Mouse (Mus musculus) left cerebral cortex, postnatal 25 days (tissue): ENCODE measurements at regions not wholly inside any gene's neighbourhood (a gene's known extent, or its start where the extent isn't known, plus 50 kb on each side); places are given as distances from the start of the nearest gene placed in this dataset.
A peak's percentile ranks its signal among the peaks of the same experiment; 100 is the strongest.

ENCODE experiments used
- DNase-seq, 2 experiments: peaks; one replicate each; pipeline ENCODE4 v3.0.0; 2022; ENCODE audit warnings: low spot score in 2 of 2, mixed read lengths in 1 of 2
- intact Hi-C: fragments of 180-260 bp; cut with DNase I; formaldehyde crosslinking; loops from one replicate; pipeline ENCODE4 v1.15.1; 2025

GRCm38 (mm10) chr2:166264756-166265155 is 109.3 kb upstream of the Sulf2 start:
- DNase-seq = no peak
- intact Hi-C loops = no loop called here

- DNase-seq = no peak
- intact Hi-C loops = no loop called here
These were observed 106.3 kb upstream of the Sulf2 start for GRCm38 (mm10) chr2:166261799-166262198.

GRCm38 (mm10) chr2:166261065-166261464 is 105.6 kb upstream of the Sulf2 start:
- intact Hi-C loops = no loop called here

GRCm38 (mm10) chr2:166258771-166259180 is 103.3 kb upstream of the Sulf2 start:
- no peak for DNase-seq
- intact Hi-C loops = no loop called here

More at GRCm38 (mm10) chr2:166261065-166261464, 105.6 kb upstream of the Sulf2 start:
- DNase-seq = peak; percentile 18 to 66

- no peak for DNase-seq
- intact Hi-C loops = no loop called here
These were observed 102.2 kb upstream of the Sulf2 start for GRCm38 (mm10) chr2:166257666-166258065.

GRCm38 (mm10) chr2:166256193-166256592 is 100.7 kb upstream of the Sulf2 start:
- DNase-seq = no peak
- intact Hi-C loops = no loop called here

- DNase-seq = no peak
These were observed 99.1 kb upstream of the Sulf2 start for GRCm38 (mm10) chr2:166254581-166254980.

GRCm38 (mm10) chr2:166252107-166252506 is 96.6 kb upstream of the Sulf2 start:
- DNase-seq = no peak
- intact Hi-C loops = no loop called here

More at GRCm38 (mm10) chr2:166254581-166254980, 99.1 kb upstream of the Sulf2 start:
- intact Hi-C loops = no loop called here

- DNase-seq = no peak
- intact Hi-C loops = no loop called here
These were observed 96.0 kb upstream of the Sulf2 start for GRCm38 (mm10) chr2:166251421-166251820.

- no peak for DNase-seq
- intact Hi-C loops = no loop called here
These were observed 95.1 kb upstream of the Sulf2 start for GRCm38 (mm10) chr2:166250571-166250970.

- DNase-seq = no peak
- intact Hi-C loops = loop anchor here (5.0 kb wide), 1 partner anchor 92 kb away; the partner anchor contains the start of gene Sulf2
These were observed 94.0 kb upstream of the Sulf2 start for GRCm38 (mm10) chr2:166249338-166249950.

- intact Hi-C loops = loop anchor here (5.0 kb wide), 1 partner anchor 89 kb away; the partner anchor contains the start of gene Sulf2
- no peak for DNase-seq
These were observed 91.1 kb upstream of the Sulf2 start for GRCm38 (mm10) chr2:166246401-166247189.

GRCm38 (mm10) chr2:166245219-166245618 is 89.8 kb upstream of the Sulf2 start:
- no peak for DNase-seq
- intact Hi-C loops = loop anchor here (5.0 kb wide), 1 partner anchor 88 kb away; the partner anchor contains the start of gene Sulf2

GRCm38 (mm10) chr2:166242786-166243521 is 87.5 kb upstream of the Sulf2 start:
- no peak for DNase-seq
- intact Hi-C loops = loop anchor here (5.0 kb wide), 1 partner anchor 319 kb away; no protein-coding TSS in a partner anchor

- intact Hi-C loops = loop anchor here (2.0 to 5.0 kb wide), 2 partner anchors 191 to 321 kb away; no protein-coding TSS in a partner anchor
- peak; percentile 37 to 85 for DNase-seq
These were observed 85.8 kb upstream of the Sulf2 start for GRCm38 (mm10) chr2:166241310-166241709.

GRCm38 (mm10) chr2:166240056-166240455 is 84.6 kb upstream of the Sulf2 start:
- intact Hi-C loops = loop anchor here (2.0 to 5.0 kb wide), 2 partner anchors 193 to 322 kb away; no protein-coding TSS in a partner anchor
- no peak for DNase-seq

- intact Hi-C loops = no loop called here
- DNase-seq = no peak
These were observed 82.2 kb upstream of the Sulf2 start for GRCm38 (mm10) chr2:166237554-166238269.

GRCm38 (mm10) chr2:166236102-166236501 is 80.6 kb upstream of the Sulf2 start:
- peak in 1 of 2 experiments; percentile 77 for DNase-seq
- intact Hi-C loops = no loop called here

- intact Hi-C loops = no loop called here
- DNase-seq = no peak
These were observed 79.2 kb upstream of the Sulf2 start for GRCm38 (mm10) chr2:166234579-166235212.
